Mouse (Mus musculus): ENCODE measurements around the gene Tmprss9. TPM values are rescaled to one million over a fixed set of nuclear protein-coding genes. Genes with fewer than 3 reads are reported as not detected.

Tmprss9 gene
- polyA plus RNA-seq, 1 experiment from 2014 or later = not detected

GRCm38 (mm10) chr10:80845732-80846131 is 25.9 kb upstream of the Tmprss9 start:
- 66% methylated on average over 12 of the region's 12 CpGs for WGBS

GRCm38 (mm10) chr10:80848571-80848970 is 23.1 kb upstream of the Tmprss9 start:
- no peak for ATAC-seq
- Histone ChIP-seq H3K4me1 (replicated peaks; ENCODE audit: control insufficient read depth, insufficient read depth, low read length) (no peaks in the 10 kb centered on the region), H3K9me3 (ENCODE audit: control insufficient read depth) (no peaks in the 10 kb centered on the region), H3K4me2 (replicated peaks; ENCODE audit: low read depth) (no peak overlapping the region), H3K9ac (ENCODE audit: low read depth, low read length) (no peak overlapping the region), H3K4me3 (ENCODE audit: low read depth, low read length) (no peak overlapping the region), H3K27ac (ENCODE audit: low read depth, low read length) (no peak overlapping the region), H3K36me3 (ENCODE audit: control insufficient read depth, insufficient read depth) (peaks cover 22% of the 10 kb centered on the region), H3K27me3 (replicated peaks; ENCODE audit: control insufficient read depth, insufficient read depth, low read length) (peaks cover 18% of the 10 kb centered on the region)
- no peak for TF ChIP-seq CTCF (IDR thresholded peaks at IDR 0.05; ENCODE audit: low read depth)
- WGBS = 9% methylated on average over 10 of the region's 10 CpGs

More at GRCm38 (mm10) chr10:80845732-80846131, 25.9 kb upstream of the Tmprss9 start:
- no peak for TF ChIP-seq CTCF (IDR thresholded peaks at IDR 0.05; ENCODE audit: low read depth)
- no peak overlapping the region for H3K27ac ChIP-seq (ENCODE audit: low read depth, low read length)
- peaks cover 34% of the 10 kb centered on the region for H3K27me3 ChIP-seq (replicated peaks; ENCODE audit: control insufficient read depth, insufficient read depth, low read length)
- H3K9ac ChIP-seq (ENCODE audit: low read depth, low read length) = no peak overlapping the region
- H3K4me3 ChIP-seq (ENCODE audit: low read depth, low read length) = no peak overlapping the region
- H3K9me3 ChIP-seq (ENCODE audit: control insufficient read depth) = no peaks in the 10 kb centered on the region
- no peak overlapping the region for H3K4me2 ChIP-seq (replicated peaks; ENCODE audit: low read depth)
- H3K4me1 ChIP-seq (replicated peaks; ENCODE audit: control insufficient read depth, insufficient read depth, low read length) = no peaks in the 10 kb centered on the region
- ATAC-seq = no peak
- H3K36me3 ChIP-seq (ENCODE audit: control insufficient read depth, insufficient read depth) = no peaks in the 10 kb centered on the region

GRCm38 (mm10) chr10:80854913-80855748 is 16.5 kb upstream of the Tmprss9 start, which contains the start of the genes Lsm7 and Sppl2b:
Lsm7 (minus strand) TSS chr10:80855209.
Sppl2b (plus strand) TSS chr10:80855275.
- H3K27me3 ChIP-seq (replicated peaks; ENCODE audit: control insufficient read depth, insufficient read depth, low read length) = no peaks in the 10 kb centered on the region
- peak within 1 kb of the TSS; percentile 77 for H3K9ac ChIP-seq (ENCODE audit: low read depth, low read length)
- H3K9me3 ChIP-seq (ENCODE audit: control insufficient read depth) = no peaks in the 10 kb centered on the region
- under 1% methylated on average over 81 of the region's 81 CpGs for WGBS
- H3K36me3 ChIP-seq (ENCODE audit: control insufficient read depth, insufficient read depth) = peaks cover 22% of the 10 kb centered on the region
- peak within 1 kb of the TSS; percentile 100 for H3K4me2 ChIP-seq (replicated peaks; ENCODE audit: low read depth)
- no peak for TF ChIP-seq CTCF (IDR thresholded peaks at IDR 0.05; ENCODE audit: low read depth)
- no peak within 1 kb of the TSS for H3K27ac ChIP-seq (ENCODE audit: low read depth, low read length)
- ATAC-seq = peak; percentile 67
- H3K4me3 ChIP-seq (ENCODE audit: low read depth, low read length) = peak within 1 kb of the TSS; percentile 92
- H3K4me1 ChIP-seq (replicated peaks; ENCODE audit: control insufficient read depth, insufficient read depth, low read length) = peaks cover 12% of the 10 kb centered on the region; the same call in 1 of the 2 replicates

- H3K4me1 ChIP-seq (replicated peaks; ENCODE audit: control insufficient read depth, insufficient read depth, low read length) = peaks cover 12% of the 10 kb centered on the region; the same call in 1 of the 2 replicates
- peak overlapping the region; percentile 77 for H3K9ac ChIP-seq (ENCODE audit: low read depth, low read length)
- no peak for ATAC-seq
- 14% methylated on average over 11 of the region's 11 CpGs for WGBS
- peak overlapping the region; percentile 100 for H3K4me2 ChIP-seq (replicated peaks; ENCODE audit: low read depth)
- H3K36me3 ChIP-seq (ENCODE audit: control insufficient read depth, insufficient read depth) = peaks cover 22% of the 10 kb centered on the region
- no peak overlapping the region for H3K27ac ChIP-seq (ENCODE audit: low read depth, low read length)
- H3K4me3 ChIP-seq (ENCODE audit: low read depth, low read length) = peak overlapping the region; percentile 92
- no peak for TF ChIP-seq CTCF (IDR thresholded peaks at IDR 0.05; ENCODE audit: low read depth)
- H3K9me3 ChIP-seq (ENCODE audit: control insufficient read depth) = no peaks in the 10 kb centered on the region
- no peaks in the 10 kb centered on the region for H3K27me3 ChIP-seq (replicated peaks; ENCODE audit: control insufficient read depth, insufficient read depth, low read length)
These were observed 15.9 kb upstream of the Tmprss9 start for GRCm38 (mm10) chr10:80855749-80856073.

GRCm38 (mm10) chr10:80856267-80856666 is 15.4 kb upstream of the Tmprss9 start:
- Histone ChIP-seq H3K4me1 (replicated peaks; ENCODE audit: control insufficient read depth, insufficient read depth, low read length) (peaks cover 12% of the 10 kb centered on the region; the same call in 1 of the 2 replicates), H3K9me3 (ENCODE audit: control insufficient read depth) (no peaks in the 10 kb centered on the region), H3K4me2 (replicated peaks; ENCODE audit: low read depth) (peak overlapping the region; percentile 100), H3K36me3 (ENCODE audit: control insufficient read depth, insufficient read depth) (peaks cover 20% of the 10 kb centered on the region), H3K4me3 (ENCODE audit: low read depth, low read length) (no peak overlapping the region), H3K27ac (ENCODE audit: low read depth, low read length) (no peak overlapping the region), H3K27me3 (replicated peaks; ENCODE audit: control insufficient read depth, insufficient read depth, low read length) (no peaks in the 10 kb centered on the region), H3K9ac (ENCODE audit: low read depth, low read length) (no peak overlapping the region)
- no peak for ATAC-seq
- WGBS = 66% methylated on average over 3 of the region's 3 CpGs
- TF ChIP-seq CTCF (IDR thresholded peaks at IDR 0.05; ENCODE audit: low read depth) = no peak

- H3K4me2 ChIP-seq (replicated peaks; ENCODE audit: low read depth) = no peak overlapping the region; the same call in 1 of the 2 replicates
These were observed 14.7 kb upstream of the Tmprss9 start for GRCm38 (mm10) chr10:80856908-80857307.

More at GRCm38 (mm10) chr10:80856908-80857307, 14.7 kb upstream of the Tmprss9 start:
- Histone ChIP-seq H3K9me3 (ENCODE audit: control insufficient read depth) (no peaks in the 10 kb centered on the region), H3K27me3 (replicated peaks; ENCODE audit: control insufficient read depth, insufficient read depth, low read length) (no peaks in the 10 kb centered on the region), H3K36me3 (ENCODE audit: control insufficient read depth, insufficient read depth) (peaks cover 17% of the 10 kb centered on the region), H3K4me1 (replicated peaks; ENCODE audit: control insufficient read depth, insufficient read depth, low read length) (peaks cover 12% of the 10 kb centered on the region; the same call in 1 of the 2 replicates), H3K9ac (ENCODE audit: low read depth, low read length) (no peak overlapping the region), H3K27ac (ENCODE audit: low read depth, low read length) (no peak overlapping the region), H3K4me3 (ENCODE audit: low read depth, low read length) (no peak overlapping the region)
- ATAC-seq = no peak
- no peak for TF ChIP-seq CTCF (IDR thresholded peaks at IDR 0.05; ENCODE audit: low read depth)
- 53% methylated on average over 5 of the region's 5 CpGs for WGBS
